Mouse (Mus musculus): Measurements from ENCODE around the gene Colec11.

GRCm38 (mm10) chr12:28649141-28650110 lies 26.2 kb upstream of the Colec11 start, which contains the start of gene Rnaseh1:
- no peak for TF ChIP-seq CTCF (conservative IDR thresholded peaks at IDR 0.05 in 1 of 2, IDR thresholded peaks at IDR 0.05 in 1 of 2; ENCODE audit: low read depth in 2 of 2, low read length in 2 of 2)
- TF ChIP-seq MAX (IDR thresholded peaks at IDR 0.05; ENCODE audit: low read length), result peak; percentile 79; the same call in 1 of the 2 replicates
- no peak for TF ChIP-seq UBTF (IDR thresholded peaks at IDR 0.05; ENCODE audit: low read depth, low read length)
- TF ChIP-seq RAD21 (IDR thresholded peaks at IDR 0.05; ENCODE audit: low read depth, low read length), result no peak
- no peak for TF ChIP-seq ZNF384 (IDR thresholded peaks at IDR 0.05; ENCODE audit: low read depth, low read length)
- peak; percentile 55; the same call in 1 of the 2 replicates for TF ChIP-seq MAZ (IDR thresholded peaks at IDR 0.05; ENCODE audit: low read depth, low read length)
- no peak; the same call in 1 of the 2 replicates for TF ChIP-seq POLR2AphosphoS2 (IDR thresholded peaks at IDR 0.05; ENCODE audit: low read depth, low read length)
- TF ChIP-seq BHLHE40 (IDR thresholded peaks at IDR 0.05; ENCODE audit: low read depth, low read length), result no peak
- TF ChIP-seq MYC (IDR thresholded peaks at IDR 0.05; ENCODE audit: low read depth, low read length), result peak; percentile 77
- no peak for TF ChIP-seq PAX5 (IDR thresholded peaks at IDR 0.05; ENCODE audit: low read length)
- TF ChIP-seq USF1 (IDR thresholded peaks at IDR 0.05; ENCODE audit: low read depth, low read length), result no peak
- TF ChIP-seq POLR2A (IDR thresholded peaks at IDR 0.05; ENCODE audit: low read depth, low read length), result peak; percentile 94

All from CH12.LX (cell line).